Mouse (Mus musculus): ENCODE results near the gene Pllp. TPM values are rescaled to one million over a fixed set of nuclear protein-coding genes. Genes with fewer than 3 reads are reported as not detected.

The Pllp gene
- polyA plus RNA-seq, 1 experiment from 2014 or later, result 1.6 TPM

- no peak overlapping the region for H3K4me3 ChIP-seq (replicated peaks; ENCODE audit: low read length)
- no peaks in the 10 kb centered on the region for H3K4me1 ChIP-seq (replicated peaks; ENCODE audit: control insufficient read depth, insufficient read depth, low read length)
- H3K4me2 ChIP-seq (ENCODE audit: low read length), result no peak overlapping the region
- no peak for ATAC-seq
- no peaks in the 10 kb centered on the region for H3K27me3 ChIP-seq (replicated peaks; ENCODE audit: control insufficient read depth, insufficient read depth, low read length)
- WGBS, result 87% methylated on average over 10 of the region's 10 CpGs
- H3K9me3 ChIP-seq (ENCODE audit: control insufficient read depth, low read length), result no peaks in the 10 kb centered on the region
- H3K27ac ChIP-seq (ENCODE audit: low read length), result no peak overlapping the region
- no peaks in the 10 kb centered on the region for H3K36me3 ChIP-seq (ENCODE audit: control insufficient read depth, insufficient read depth)
- H3K9ac ChIP-seq (replicated peaks; ENCODE audit: low read depth, low read length), result no peak overlapping the region
These were observed 9.6 kb upstream of the Pllp start for GRCm38 (mm10) chr8:94705581-94706245.

- H3K27me3 ChIP-seq (replicated peaks; ENCODE audit: control insufficient read depth, insufficient read depth, low read length), result no peaks in the 10 kb centered on the region
- H3K4me2 ChIP-seq (ENCODE audit: low read length), result peak overlapping the region; percentile 67
- WGBS, result 13% methylated on average over 9 of the region's 9 CpGs
- H3K9ac ChIP-seq (replicated peaks; ENCODE audit: low read depth, low read length), result peak overlapping the region; percentile 64
- H3K36me3 ChIP-seq (ENCODE audit: control insufficient read depth, insufficient read depth), result no peaks in the 10 kb centered on the region
- H3K4me1 ChIP-seq (replicated peaks; ENCODE audit: control insufficient read depth, insufficient read depth, low read length), result no peaks in the 10 kb centered on the region
- no peaks in the 10 kb centered on the region for H3K9me3 ChIP-seq (ENCODE audit: control insufficient read depth, low read length)
- H3K4me3 ChIP-seq (replicated peaks; ENCODE audit: low read length), result peak overlapping the region; percentile 61
- no peak for ATAC-seq
- H3K27ac ChIP-seq (ENCODE audit: low read length), result peak overlapping the region; percentile 70
These were observed 8.5 kb upstream of the Pllp start for GRCm38 (mm10) chr8:94704669-94704984.

- Histone ChIP-seq H3K9ac (replicated peaks; ENCODE audit: low read depth, low read length) (peak overlapping the region; percentile 64), H3K4me2 (ENCODE audit: low read length) (peak overlapping the region; percentile 67), H3K4me1 (replicated peaks; ENCODE audit: control insufficient read depth, insufficient read depth, low read length) (no peaks in the 10 kb centered on the region), H3K27ac (ENCODE audit: low read length) (peak overlapping the region; percentile 70), H3K9me3 (ENCODE audit: control insufficient read depth, low read length) (no peaks in the 10 kb centered on the region), H3K36me3 (ENCODE audit: control insufficient read depth, insufficient read depth) (no peaks in the 10 kb centered on the region), H3K27me3 (replicated peaks; ENCODE audit: control insufficient read depth, insufficient read depth, low read length) (no peaks in the 10 kb centered on the region), H3K4me3 (replicated peaks; ENCODE audit: low read length) (peak overlapping the region; percentile 61)
- under 1% methylated on average over 35 of the region's 35 CpGs for WGBS
- ATAC-seq, result peak; percentile 93
These were observed 8.0 kb upstream of the Pllp start for GRCm38 (mm10) chr8:94703972-94704668.

GRCm38 (mm10) chr8:94702844-94703813 is 7.1 kb upstream of the Pllp start:
- no peaks in the 10 kb centered on the region for H3K36me3 ChIP-seq (ENCODE audit: control insufficient read depth, insufficient read depth)
- no peaks in the 10 kb centered on the region for H3K27me3 ChIP-seq (replicated peaks; ENCODE audit: control insufficient read depth, insufficient read depth, low read length)
- peak overlapping the region; percentile 42 for H3K4me2 ChIP-seq (ENCODE audit: low read length)
- ATAC-seq, result peak; percentile 74
- H3K9ac ChIP-seq (replicated peaks; ENCODE audit: low read depth, low read length), result 0 out of 2 replicates have a peak overlapping the region, but pooled peaks have one; percentile 31
- no peaks in the 10 kb centered on the region for H3K4me1 ChIP-seq (replicated peaks; ENCODE audit: control insufficient read depth, insufficient read depth, low read length)
- peak overlapping the region; percentile 43 for H3K4me3 ChIP-seq (replicated peaks; ENCODE audit: low read length)
- WGBS, result under 1% methylated on average over 35 of the region's 35 CpGs
- no peaks in the 10 kb centered on the region for H3K9me3 ChIP-seq (ENCODE audit: control insufficient read depth, low read length)
- peak overlapping the region; percentile 31; the same call in 1 of the 2 replicates for H3K27ac ChIP-seq (ENCODE audit: low read length)

- H3K4me1 ChIP-seq (replicated peaks; ENCODE audit: control insufficient read depth, insufficient read depth, low read length), result no peaks in the 10 kb centered on the region
- no peak overlapping the region for H3K4me2 ChIP-seq (ENCODE audit: low read length)
- no peaks in the 10 kb centered on the region for H3K9me3 ChIP-seq (ENCODE audit: control insufficient read depth, low read length)
- ATAC-seq, result no peak
- no peaks in the 10 kb centered on the region for H3K36me3 ChIP-seq (ENCODE audit: control insufficient read depth, insufficient read depth)
- H3K9ac ChIP-seq (replicated peaks; ENCODE audit: low read depth, low read length), result no peak overlapping the region
- H3K27me3 ChIP-seq (replicated peaks; ENCODE audit: control insufficient read depth, insufficient read depth, low read length), result peaks cover 1% of the 10 kb centered on the region
- H3K27ac ChIP-seq (ENCODE audit: low read length), result no peak overlapping the region
- WGBS, result 64% methylated on average over 3 of the region's 3 CpGs
- H3K4me3 ChIP-seq (replicated peaks; ENCODE audit: low read length), result no peak overlapping the region
These were observed 6.1 kb upstream of the Pllp start for GRCm38 (mm10) chr8:94702156-94702555.

GRCm38 (mm10) chr8:94700421-94700935 is 4.4 kb upstream of the Pllp start:
- Histone ChIP-seq H3K9ac (replicated peaks; ENCODE audit: low read depth, low read length) (no peak overlapping the region), H3K27me3 (replicated peaks; ENCODE audit: control insufficient read depth, insufficient read depth, low read length) (peaks cover 17% of the 10 kb centered on the region), H3K9me3 (ENCODE audit: control insufficient read depth, low read length) (no peaks in the 10 kb centered on the region), H3K4me3 (replicated peaks; ENCODE audit: low read length) (no peak overlapping the region), H3K4me2 (ENCODE audit: low read length) (no peak overlapping the region), H3K27ac (ENCODE audit: low read length) (no peak overlapping the region), H3K36me3 (ENCODE audit: control insufficient read depth, insufficient read depth) (no peaks in the 10 kb centered on the region), H3K4me1 (replicated peaks; ENCODE audit: control insufficient read depth, insufficient read depth, low read length) (peaks cover 9% of the 10 kb centered on the region)
- ATAC-seq, result no peak
- WGBS, result 89% methylated on average over 4 of the region's 4 CpGs

- Histone ChIP-seq H3K9ac (replicated peaks; ENCODE audit: low read depth, low read length) (no peak overlapping the region), H3K27ac (ENCODE audit: low read length) (no peak overlapping the region), H3K4me3 (replicated peaks; ENCODE audit: low read length) (no peak overlapping the region), H3K36me3 (ENCODE audit: control insufficient read depth, insufficient read depth) (no peaks in the 10 kb centered on the region), H3K4me1 (replicated peaks; ENCODE audit: control insufficient read depth, insufficient read depth, low read length) (peaks cover 15% of the 10 kb centered on the region), H3K4me2 (ENCODE audit: low read length) (no peak overlapping the region), H3K27me3 (replicated peaks; ENCODE audit: control insufficient read depth, insufficient read depth, low read length) (peaks cover 26% of the 10 kb centered on the region), H3K9me3 (ENCODE audit: control insufficient read depth, low read length) (no peaks in the 10 kb centered on the region)
- no peak for ATAC-seq
- 49% methylated on average over 16 of the region's 16 CpGs for WGBS
These were observed 3.3 kb upstream of the Pllp start for GRCm38 (mm10) chr8:94699366-94699765.

GRCm38 (mm10) chr8:94697956-94698355 is 1.9 kb upstream of the Pllp start:
- no peaks in the 10 kb centered on the region for H3K9me3 ChIP-seq (ENCODE audit: control insufficient read depth, low read length)
- no peak overlapping the region for H3K4me3 ChIP-seq (replicated peaks; ENCODE audit: low read length)
- ATAC-seq, result no peak
- H3K36me3 ChIP-seq (ENCODE audit: control insufficient read depth, insufficient read depth), result no peaks in the 10 kb centered on the region
- peaks cover 15% of the 10 kb centered on the region for H3K4me1 ChIP-seq (replicated peaks; ENCODE audit: control insufficient read depth, insufficient read depth, low read length)
- no peak overlapping the region for H3K9ac ChIP-seq (replicated peaks; ENCODE audit: low read depth, low read length)
- H3K27ac ChIP-seq (ENCODE audit: low read length), result no peak overlapping the region
- no peak overlapping the region for H3K4me2 ChIP-seq (ENCODE audit: low read length)
- 79% methylated on average over 6 of the region's 6 CpGs for WGBS
- H3K27me3 ChIP-seq (replicated peaks; ENCODE audit: control insufficient read depth, insufficient read depth, low read length), result peaks cover 39% of the 10 kb centered on the region

GRCm38 (mm10) chr8:94696566-94696965 is 488 bp upstream of the Pllp start:
- Histone ChIP-seq H3K36me3 (ENCODE audit: control insufficient read depth, insufficient read depth) (no peaks in the 10 kb centered on the region), H3K4me1 (replicated peaks; ENCODE audit: control insufficient read depth, insufficient read depth, low read length) (peaks cover 15% of the 10 kb centered on the region), H3K4me2 (ENCODE audit: low read length) (no peak overlapping the region; the same call in 1 of the 2 replicates), H3K4me3 (replicated peaks; ENCODE audit: low read length) (peak overlapping the region; percentile 45), H3K9ac (replicated peaks; ENCODE audit: low read depth, low read length) (no peak overlapping the region), H3K9me3 (ENCODE audit: control insufficient read depth, low read length) (no peaks in the 10 kb centered on the region), H3K27me3 (replicated peaks; ENCODE audit: control insufficient read depth, insufficient read depth, low read length) (peaks cover 40% of the 10 kb centered on the region), H3K27ac (ENCODE audit: low read length) (no peak overlapping the region)
- 54% methylated on average over 3 of the region's 3 CpGs for WGBS
- no peak for ATAC-seq
